Mouse (Mus musculus) layer of hippocampus, adult 9-11 months (tissue): ENCODE results near the gene Caly.
A peak's percentile ranks its signal among the peaks of the same experiment; 100 is the strongest.

Source experiments
- DNase-seq: peaks from one replicate; pipeline ENCODE4 v3.0.0; 2022

The Caly gene

GRCm38 (mm10) chr7:140036281-140037170 lies 45.8 kb downstream of the Caly start, which contains the start of the genes Zfp511 and Tubgcp2:
Gene Zfp511 (plus strand): TSS chr7:140036391.
Gene Tubgcp2 (minus strand): TSS chr7:140036669.
- DNase-seq: peak; percentile 96

- no peak for DNase-seq
These were observed 46.9 kb downstream of the Caly start for GRCm38 (mm10) chr7:140035456-140035855.

GRCm38 (mm10) chr7:140033386-140033785 lies 49.0 kb downstream of the Caly start:
- DNase-seq: no peak

- DNase-seq: no peak
These were observed 50.0 kb downstream of the Caly start for GRCm38 (mm10) chr7:140032366-140032765.

- no peak for DNase-seq
These were observed 50.6 kb downstream of the Caly start for GRCm38 (mm10) chr7:140031771-140032170.
